Mouse (Mus musculus) T-helper 2 cell (primary cell): ENCODE data around the gene Tmeff2.

ENCODE experiments used
- in situ Hi-C: fragments of 300-600 bp; cut with MboI, MseI; formaldehyde crosslinking; loops from one replicate; pipeline ENCODE4 v1.15.1; 2025; ENCODE audit warnings: high pct_unique_total_duplicates

The Tmeff2 gene

GRCm38 (mm10) chr1:50979358-50980081 lies 79.1 kb downstream of the Tmeff2 start:
- in situ Hi-C loops = no loop called here

- in situ Hi-C loops = no loop called here
Observed at GRCm38 (mm10) chr1:50980591-50980990, 80.1 kb downstream of the Tmeff2 start.

GRCm38 (mm10) chr1:50981151-50981828 lies 80.8 kb downstream of the Tmeff2 start:
- in situ Hi-C loops = no loop called here

- in situ Hi-C loops = no loop called here
Observed at GRCm38 (mm10) chr1:50990661-50991060, 90.2 kb downstream of the Tmeff2 start.

- in situ Hi-C loops = no loop called here
Observed at GRCm38 (mm10) chr1:50994505-50994904, 94.1 kb downstream of the Tmeff2 start.

- in situ Hi-C loops = no loop called here
Observed at GRCm38 (mm10) chr1:50999793-51000192, 99.3 kb downstream of the Tmeff2 start.

GRCm38 (mm10) chr1:51008344-51008743 lies 107.9 kb downstream of the Tmeff2 start:
- in situ Hi-C loops = no loop called here

- in situ Hi-C loops = no loop called here
Observed at GRCm38 (mm10) chr1:51040249-51040648, 139.8 kb downstream of the Tmeff2 start.

GRCm38 (mm10) chr1:51044810-51045209 lies 144.4 kb downstream of the Tmeff2 start:
- in situ Hi-C loops = no loop called here

GRCm38 (mm10) chr1:51064549-51064948 lies 164.1 kb downstream of the Tmeff2 start:
- in situ Hi-C loops = no loop called here

GRCm38 (mm10) chr1:51065652-51066051 lies 165.2 kb downstream of the Tmeff2 start:
- in situ Hi-C loops = no loop called here

- in situ Hi-C loops = no loop called here
Observed at GRCm38 (mm10) chr1:51068814-51069213, 168.4 kb downstream of the Tmeff2 start.

- in situ Hi-C loops = no loop called here
Observed at GRCm38 (mm10) chr1:51069288-51069687, 168.8 kb downstream of the Tmeff2 start.

GRCm38 (mm10) chr1:51074076-51074475 lies 173.6 kb downstream of the Tmeff2 start:
- in situ Hi-C loops = no loop called here

- in situ Hi-C loops = no loop called here
Observed at GRCm38 (mm10) chr1:51075785-51076771, 175.6 kb downstream of the Tmeff2 start.

- in situ Hi-C loops = no loop called here
Observed at GRCm38 (mm10) chr1:51088921-51089320, 188.5 kb downstream of the Tmeff2 start.

GRCm38 (mm10) chr1:51089803-51090202 lies 189.4 kb downstream of the Tmeff2 start:
- in situ Hi-C loops = no loop called here

GRCm38 (mm10) chr1:51090212-51090761 lies 189.8 kb downstream of the Tmeff2 start:
- in situ Hi-C loops = no loop called here

GRCm38 (mm10) chr1:51094713-51095112 lies 194.3 kb downstream of the Tmeff2 start:
- in situ Hi-C loops = no loop called here

- in situ Hi-C loops = no loop called here
Observed at GRCm38 (mm10) chr1:51096848-51097598, 196.6 kb downstream of the Tmeff2 start.

- in situ Hi-C loops = no loop called here
Observed at GRCm38 (mm10) chr1:51101034-51101590, 200.7 kb downstream of the Tmeff2 start.
